ENCODE assay signal across 9 mouse cellular contexts in the genomic region with DNA sequence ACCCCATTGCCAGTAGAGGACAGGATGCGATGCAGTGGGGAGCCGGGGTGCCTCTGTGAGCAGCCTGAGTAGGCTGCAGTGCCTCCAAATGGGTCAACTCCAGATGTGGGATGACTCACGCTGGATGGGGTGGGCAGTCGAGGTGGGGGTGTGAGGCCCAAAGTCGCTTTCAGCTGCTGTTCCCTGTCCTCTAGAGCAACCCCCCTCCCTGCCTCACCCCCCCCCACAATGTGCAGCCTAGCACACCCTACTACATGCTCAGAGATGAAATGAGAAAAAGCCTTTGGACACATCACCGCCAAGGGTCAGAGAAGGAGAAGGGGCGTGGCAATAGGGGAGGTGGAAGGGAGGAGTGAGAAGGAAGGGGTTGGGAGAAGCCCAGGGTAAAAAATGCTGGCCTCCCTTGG.
DNase-seq lines count a peak whose midpoint lies in the region; ATAC-seq lines count a peak whose summit lies in the region.
"Had no signal": no experiment of that assay in that cellular context is flagged by ENCODE, and none has a peak within 500 bp of the region (broad histone marks: within the 10 kb centered on the region; RNA-seq: fewer than 3 reads in every experiment).

No protein-coding gene starts in this region.

- peak overlapping the region; percentile 43 for H3K9ac ChIP-seq in limb, embryonic 11.5 days (ENCODE audit: low read length)

- peaks cover 27% of the 10 kb centered on the region for H3K4me1 ChIP-seq in limb, embryonic 11.5 days (ENCODE audit: control insufficient read depth, insufficient read depth, low read length)

- no peak overlapping the region for H3K4me2 ChIP-seq in limb, embryonic 11.5 days (ENCODE audit: low read depth, severe bottlenecking)

- H3K36me3 ChIP-seq in limb, embryonic 11.5 days (ENCODE audit: control insufficient read depth, insufficient read depth, low read length): no peaks in the 10 kb centered on the region

- no peak overlapping the region for H3K4me3 ChIP-seq in limb, embryonic 11.5 days (ENCODE audit: low read depth, low read length)

- WGBS in limb, embryonic 11.5 days: 6% methylated on average over 7 of the region's 7 CpGs

- no peaks in the 10 kb centered on the region for H3K9me3 ChIP-seq in limb, embryonic 11.5 days (ENCODE audit: control insufficient read depth, low read length)

- DNase-seq in adrenal gland, postnatal 10 days: peak; percentile 24
- no peak for DNase-seq in adrenal gland, adult (ENCODE audit: inconsistent age in 2 of 2, low spot score in 1 of 2)
- DNase-seq in 3134 (ENCODE audit: extremely low read depth, insufficient read length, low spot score): peak; percentile 86
- DNase-seq in heart, adult 18-20 months: peak; percentile 67 to 78
- no peak for DNase-seq in limb, embryonic 11.5 days (ENCODE audit: low spot score)
- no peak for DNase-seq in cerebellum, adult 18-20 months
- no peak for DNase-seq in left cerebral cortex, adult 18-20 months (ENCODE audit: low spot score in 2 of 2)
- no peak for DNase-seq in adrenal gland, adult 2 months

- no peaks in the 10 kb centered on the region for H3K27me3 ChIP-seq in limb, embryonic 11.5 days (ENCODE audit: control insufficient read depth, insufficient read depth, low read length)

- peak overlapping the region; percentile 52; the same call in 1 of the 2 replicates for H3K27ac ChIP-seq in limb, embryonic 11.5 days (replicated peaks; ENCODE audit: low read depth, low read length)

- no peak for ATAC-seq in limb, embryonic 11.5 days (ENCODE audit: insufficient number of reproducible peaks, low FRiP score, low TSS enrichment, low read depth)
- ATAC-seq: forebrain, embryonic 16.5 days had no signal

Comparison
In these comparisons a context has a peak if more than half of its experiments do, and no peak if none do; other contexts are left out.
1. DNase-seq: peak in adrenal gland, postnatal 10 days (single experiment), 3134 (single experiment) and heart, adult 18-20 months (2 of 2); none in adrenal gland, adult (0 of 2), limb, embryonic 11.5 days (single experiment), cerebellum, adult 18-20 months (0 of 2), left cerebral cortex, adult 18-20 months (0 of 2) and adrenal gland, adult 2 months (single experiment).